Mouse (Mus musculus) spleen, postnatal 14 days (tissue): ENCODE data around the gene Ppfia2.

Source experiments
- DNase-seq, 2 experiments: peaks; one replicate each; pipeline ENCODE4 v3.0.0; 2021 to 2022; ENCODE audit warnings: low spot score in 2 of 2

Ppfia2 gene

DNA sequence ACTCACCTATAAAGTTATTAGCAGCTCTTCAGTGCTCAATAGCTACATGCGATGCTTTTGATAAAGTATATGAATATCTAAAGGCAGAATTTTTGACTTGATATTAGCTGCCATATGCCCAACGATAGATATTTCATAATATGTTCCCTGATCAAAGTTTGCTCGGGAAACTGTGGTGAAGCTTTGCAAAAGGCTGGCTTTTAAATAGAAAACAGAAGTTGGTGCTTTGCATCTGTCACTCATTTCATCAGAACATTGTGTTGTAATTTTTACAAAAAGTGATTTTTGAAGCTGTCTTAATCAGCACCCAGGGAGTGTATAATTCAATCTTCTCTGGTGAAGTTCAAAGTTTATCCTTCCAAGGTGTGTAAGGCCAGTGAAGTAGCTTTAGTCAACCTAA lies 195.1 kb downstream of the Ppfia2 start:
- DNase-seq, result no peak

DNA sequence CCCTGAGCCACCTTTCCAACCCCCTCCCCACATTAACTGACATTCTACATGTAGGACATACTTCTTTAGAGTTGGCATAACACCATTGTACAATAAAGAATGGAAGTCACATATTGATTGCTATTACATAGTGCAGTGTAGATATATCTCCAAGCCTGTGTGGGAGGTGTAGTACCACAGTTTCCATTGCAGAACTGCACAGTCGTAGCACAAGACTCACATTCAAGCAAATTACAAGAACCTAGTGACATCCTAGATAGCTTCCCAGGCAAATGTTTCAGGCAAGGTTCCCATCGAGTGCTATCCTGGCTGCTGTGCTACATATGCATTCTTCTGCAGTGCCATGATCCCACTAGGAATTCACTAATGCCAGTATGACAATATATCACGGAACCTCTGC lies 200.0 kb downstream of the Ppfia2 start:
- no peak for DNase-seq

DNA sequence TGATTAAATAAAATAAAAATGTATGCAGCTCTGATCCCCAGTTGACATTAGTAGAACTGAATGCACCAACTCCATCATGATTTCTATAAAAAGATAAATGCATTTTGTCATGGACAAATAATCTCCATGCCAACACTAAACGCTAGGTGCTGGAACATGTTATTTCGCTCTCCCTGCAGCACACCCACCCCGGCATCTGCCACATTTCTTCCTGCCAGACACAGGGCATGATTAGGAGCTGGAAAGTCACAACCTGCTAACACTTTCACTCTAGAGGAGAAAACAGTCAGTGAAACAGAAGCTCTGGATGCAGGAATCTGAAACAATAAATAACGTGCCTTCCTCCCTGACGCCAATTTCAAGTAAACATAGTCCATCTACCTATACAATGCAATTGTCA lies 211.3 kb downstream of the Ppfia2 start:
- no peak for DNase-seq

DNA sequence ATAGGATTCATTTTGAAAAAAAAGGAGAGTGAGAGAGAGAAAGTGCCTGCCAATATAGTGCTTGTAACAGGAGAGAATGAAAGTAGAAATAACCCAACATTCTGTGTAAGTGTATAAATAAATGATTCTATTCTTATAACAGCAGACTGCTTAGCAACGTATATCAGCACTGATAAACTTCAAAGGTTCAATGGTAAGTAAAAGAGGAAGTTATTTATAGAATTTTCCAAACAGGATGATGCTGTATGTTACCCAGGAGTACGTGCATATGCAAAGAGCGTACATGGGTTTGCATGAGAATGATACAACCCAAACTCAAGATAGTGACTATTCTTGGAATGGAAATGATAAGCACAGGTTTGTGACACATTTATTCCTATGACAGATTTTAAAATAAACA lies 215.4 kb downstream of the Ppfia2 start:
- no peak for DNase-seq

DNA sequence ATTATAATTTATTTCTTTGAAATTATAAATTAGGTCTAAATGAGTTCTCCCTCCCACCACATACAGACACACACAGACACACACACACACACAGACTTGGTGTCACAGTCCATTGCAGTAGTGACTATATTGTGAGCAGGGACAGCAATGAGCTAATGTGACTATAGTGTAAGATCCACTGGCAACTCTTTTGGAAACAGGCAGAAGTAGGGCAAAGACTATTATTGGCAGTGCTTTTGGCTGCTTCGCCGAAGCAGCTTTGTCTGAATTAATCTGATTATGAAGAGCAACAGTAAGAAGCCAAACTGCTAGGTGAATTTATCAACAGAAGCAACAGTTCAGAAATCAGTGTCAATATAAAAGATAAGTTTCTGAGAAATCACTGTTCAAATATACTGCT lies 249.8 kb downstream of the Ppfia2 start:
- no peak for DNase-seq

DNA sequence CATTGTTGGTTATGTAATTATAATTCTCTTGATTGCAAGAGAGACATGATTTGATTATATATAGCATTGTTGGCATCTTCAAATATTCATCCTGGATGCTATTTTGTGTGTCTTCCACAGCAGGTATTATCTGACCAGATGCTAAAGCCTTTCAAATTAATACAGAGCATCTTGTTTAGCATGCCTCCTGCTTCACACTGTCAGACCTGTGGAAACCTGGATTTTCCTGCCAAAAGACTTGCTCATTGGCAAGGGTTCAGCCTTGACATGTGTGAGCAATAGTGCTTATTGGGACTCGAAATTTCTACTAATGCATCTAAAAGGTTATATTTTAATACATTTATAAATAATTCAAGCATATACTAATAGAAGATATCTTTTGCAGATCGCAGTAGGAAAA lies 262.1 kb downstream of the Ppfia2 start:
- no peak for DNase-seq

DNA sequence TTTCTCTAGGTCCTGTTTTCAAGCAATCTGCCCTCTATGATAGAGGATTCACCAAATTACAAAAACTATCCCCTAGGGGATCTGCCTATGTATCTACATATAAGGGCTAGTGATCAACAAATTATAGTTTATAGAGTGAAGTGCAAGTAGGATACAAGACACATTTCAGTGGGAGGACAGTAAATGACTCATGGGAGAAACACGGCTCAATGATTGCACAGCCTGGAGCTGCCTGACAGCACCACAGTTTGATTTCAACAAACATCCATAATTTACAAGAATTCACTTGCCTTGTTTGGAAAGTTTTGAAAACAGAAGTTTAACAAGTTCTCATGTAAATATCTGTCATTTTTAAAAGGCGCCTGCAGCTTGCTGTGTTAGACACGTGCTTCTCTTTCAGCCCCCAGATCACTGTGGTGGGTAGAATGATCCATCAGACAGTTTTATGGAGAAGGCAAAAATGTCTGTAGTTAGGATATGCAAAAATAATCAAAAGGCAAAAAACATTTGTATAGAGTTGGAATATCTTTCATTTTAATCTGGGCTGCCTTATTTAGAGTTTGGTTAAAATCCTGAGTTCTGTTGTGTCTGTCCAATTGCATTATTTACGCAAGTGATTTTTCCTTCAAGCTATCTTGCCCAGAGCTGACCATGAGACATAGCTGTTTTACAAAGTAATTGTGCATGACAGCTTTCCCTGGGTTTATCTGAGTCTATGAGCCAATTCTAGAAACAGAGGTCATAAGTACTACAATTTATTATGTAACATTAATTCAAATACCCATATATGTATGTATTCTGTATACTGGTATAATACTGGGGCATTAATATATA lies 266.3 kb downstream of the Ppfia2 start:
- DNase-seq, result no peak

DNA sequence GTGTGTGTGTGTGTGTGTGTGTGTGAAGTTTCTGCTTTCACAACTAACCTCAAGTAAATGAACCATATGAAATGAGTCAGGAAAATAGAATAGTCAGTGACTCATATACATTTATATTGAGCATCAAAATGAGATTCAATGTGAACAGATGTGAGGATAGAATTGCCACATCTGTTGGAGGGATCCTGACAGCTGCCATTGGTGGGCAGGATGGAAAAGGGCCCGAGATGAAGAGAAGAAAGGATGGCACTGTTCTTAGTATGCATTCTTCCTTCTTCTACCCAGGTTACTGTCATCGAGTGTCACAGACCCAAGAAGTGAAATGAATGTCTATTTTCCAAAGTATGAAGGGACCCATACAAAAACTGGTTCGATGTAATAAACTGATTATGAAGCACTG lies 268.1 kb downstream of the Ppfia2 start:
- no peak for DNase-seq

DNA sequence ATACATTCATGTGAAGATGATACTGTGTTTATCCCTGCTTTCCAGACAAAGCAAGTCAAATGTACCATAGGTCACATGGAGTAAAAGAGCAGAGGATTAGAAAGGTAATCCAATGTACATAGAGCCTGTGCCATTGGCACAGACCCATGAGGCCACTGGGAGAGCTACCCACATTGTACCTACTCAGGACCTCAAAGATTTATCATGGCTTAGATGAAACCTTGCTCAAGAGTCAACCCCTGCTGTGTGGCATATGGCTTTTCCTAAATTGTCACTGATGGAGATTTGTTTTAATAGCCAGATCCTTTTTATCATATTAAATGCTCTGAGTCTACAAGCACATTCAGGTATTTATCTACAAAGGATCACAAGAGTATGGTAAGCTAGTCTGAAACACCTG lies 274.8 kb downstream of the Ppfia2 start:
- no peak for DNase-seq

DNA sequence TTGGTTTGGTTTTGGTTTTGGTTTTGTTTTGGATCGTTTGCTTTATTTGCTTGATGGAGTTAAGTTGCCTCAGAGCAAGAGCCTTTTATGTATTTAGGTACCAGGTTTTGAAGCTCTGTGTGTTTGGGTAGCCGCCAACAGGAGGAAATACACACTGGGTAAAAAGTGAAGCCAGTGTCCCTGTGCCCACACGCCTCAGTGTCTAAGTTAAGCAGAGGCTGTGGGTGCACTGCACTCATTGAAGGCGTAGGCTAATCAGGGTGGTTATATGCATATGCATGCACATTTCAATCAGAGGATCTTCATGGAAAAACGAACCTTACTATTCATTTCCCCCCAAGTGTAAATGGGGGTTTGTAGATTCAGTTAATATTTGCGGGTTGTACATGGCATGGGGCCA lies 290.9 kb downstream of the Ppfia2 start:
- DNase-seq, result no peak

DNA sequence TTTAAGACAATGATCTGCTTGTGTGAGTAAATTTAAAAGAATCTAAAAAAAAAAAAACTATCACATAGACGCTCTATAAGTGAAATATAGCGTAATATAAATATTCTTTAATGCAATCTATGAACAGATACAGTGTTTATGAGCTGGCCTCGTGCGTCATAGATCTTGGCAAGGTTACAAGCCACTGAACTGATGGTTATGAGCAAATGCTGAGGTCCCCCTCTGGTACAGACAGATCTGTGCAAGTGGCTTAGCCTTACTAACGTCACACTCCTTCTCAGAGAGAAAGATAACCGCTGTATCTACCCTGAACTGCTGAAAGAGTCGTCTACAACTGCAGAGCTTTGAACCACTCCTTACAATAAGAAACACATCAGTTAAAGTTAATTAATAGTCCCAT lies 293.6 kb downstream of the Ppfia2 start:
- DNase-seq, result no peak

DNA sequence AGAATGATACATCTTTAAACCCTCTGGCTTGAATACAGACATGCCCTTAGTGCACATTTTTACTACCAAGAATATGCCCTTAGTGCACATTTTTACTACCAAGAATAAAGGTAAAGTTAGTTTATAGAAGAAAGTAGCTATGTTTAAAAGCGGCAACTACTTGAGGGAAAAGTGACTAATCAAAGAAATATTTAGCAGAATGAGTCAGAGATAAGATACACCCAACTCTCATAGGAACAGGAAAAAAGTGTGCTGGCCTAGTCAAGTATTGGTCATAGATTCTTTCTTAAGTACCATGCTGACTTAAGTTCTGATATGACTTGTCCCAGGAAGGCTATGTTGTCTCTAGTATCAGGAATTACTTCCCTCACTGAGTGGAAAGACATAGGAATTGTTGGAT lies 305.4 kb downstream of the Ppfia2 start:
- no peak for DNase-seq

DNA sequence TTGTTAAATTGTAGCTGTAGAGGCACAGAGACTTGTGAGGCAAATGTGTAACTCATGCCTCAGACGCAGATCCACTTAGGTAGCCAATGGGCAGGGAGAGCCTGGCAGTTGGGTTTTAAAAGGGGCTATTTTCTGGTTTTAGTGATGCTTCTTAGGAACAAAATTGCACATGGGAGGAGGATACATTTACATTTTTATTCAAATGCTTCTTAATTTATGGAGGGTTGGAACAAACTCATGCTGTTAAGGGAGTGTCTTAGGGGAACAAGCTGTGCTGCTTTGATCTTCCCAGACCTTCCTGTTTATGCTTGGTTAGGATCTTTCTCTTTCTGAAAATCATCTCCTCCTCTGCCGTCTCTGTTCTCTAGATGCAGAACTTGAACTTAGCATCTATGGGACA lies 345.3 kb downstream of the Ppfia2 start:
- no peak for DNase-seq

DNA sequence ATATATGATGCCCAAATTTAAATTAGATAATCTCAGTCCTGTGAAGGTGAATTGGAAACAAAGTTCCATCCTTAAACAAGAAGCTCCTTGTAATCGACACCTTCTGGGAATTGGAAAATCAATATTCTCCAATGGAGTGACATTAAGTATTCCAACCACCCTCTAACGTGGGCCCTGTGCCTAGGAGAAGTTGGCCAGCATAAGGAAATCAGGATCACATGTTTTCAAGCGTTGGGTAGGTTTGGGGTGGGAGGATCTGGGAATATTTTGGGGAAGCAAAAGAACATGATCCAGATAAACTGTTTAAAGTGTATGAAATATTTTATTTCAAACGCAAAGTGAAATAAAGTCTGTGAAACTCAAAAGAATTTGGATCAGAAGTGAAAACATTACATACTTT lies 348.2 kb downstream of the Ppfia2 start:
- no peak for DNase-seq

DNA sequence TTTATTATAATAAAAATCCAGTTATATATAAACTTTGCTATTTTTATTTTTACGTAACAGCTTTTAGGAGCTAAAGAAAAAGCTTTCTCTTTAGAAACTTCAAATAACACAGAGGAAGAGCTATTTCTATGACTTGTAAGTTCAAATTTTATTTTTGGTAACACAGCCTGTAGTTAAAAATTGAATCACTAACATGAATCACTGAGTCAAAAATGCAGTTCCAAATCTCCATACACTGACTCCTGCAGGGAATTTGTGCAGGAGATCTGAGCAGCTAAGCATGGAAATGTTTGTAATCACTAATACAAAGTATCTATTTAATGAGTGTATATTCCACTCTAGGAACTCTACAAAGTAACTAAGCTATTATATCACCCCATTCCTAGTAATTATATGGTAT lies 354.1 kb downstream of the Ppfia2 start:
- no peak for DNase-seq

DNA sequence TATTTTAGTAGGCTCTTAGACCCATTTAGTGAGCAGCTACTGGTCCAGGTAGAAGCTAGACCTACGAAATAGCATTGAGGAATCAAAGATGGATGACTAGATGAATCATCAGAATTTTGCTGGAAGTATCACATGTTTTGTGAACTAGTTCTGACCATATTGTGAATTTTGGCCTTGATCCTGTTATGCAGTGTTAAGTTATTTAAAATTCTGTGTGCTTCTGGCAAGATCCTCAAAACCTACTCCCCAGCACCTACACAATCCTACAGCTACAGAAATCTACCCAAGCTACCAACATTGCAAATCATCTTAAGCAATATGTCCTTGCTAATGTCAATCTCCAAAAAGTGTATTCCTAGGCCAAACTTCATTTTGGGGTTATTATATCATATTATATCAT lies 368.3 kb downstream of the Ppfia2 start:
- no peak for DNase-seq

DNA sequence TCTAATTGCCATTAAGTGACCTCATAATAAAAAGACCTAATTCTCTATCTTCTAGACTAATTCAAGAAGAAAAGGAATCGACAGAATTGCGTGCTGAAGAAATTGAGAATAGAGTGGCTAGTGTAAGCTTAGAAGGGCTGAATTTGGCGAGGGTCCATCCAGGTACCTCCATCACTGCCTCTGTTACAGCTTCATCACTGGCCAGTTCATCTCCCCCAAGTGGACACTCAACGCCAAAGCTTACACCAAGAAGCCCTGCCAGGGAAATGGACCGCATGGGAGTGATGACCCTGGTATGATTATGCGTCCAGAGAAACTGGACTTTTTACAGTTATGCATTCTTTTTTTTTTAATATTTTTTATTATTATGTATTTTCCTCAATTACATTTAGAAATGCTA lies 388.0 kb downstream of the Ppfia2 start:
- DNase-seq, result no peak

DNA sequence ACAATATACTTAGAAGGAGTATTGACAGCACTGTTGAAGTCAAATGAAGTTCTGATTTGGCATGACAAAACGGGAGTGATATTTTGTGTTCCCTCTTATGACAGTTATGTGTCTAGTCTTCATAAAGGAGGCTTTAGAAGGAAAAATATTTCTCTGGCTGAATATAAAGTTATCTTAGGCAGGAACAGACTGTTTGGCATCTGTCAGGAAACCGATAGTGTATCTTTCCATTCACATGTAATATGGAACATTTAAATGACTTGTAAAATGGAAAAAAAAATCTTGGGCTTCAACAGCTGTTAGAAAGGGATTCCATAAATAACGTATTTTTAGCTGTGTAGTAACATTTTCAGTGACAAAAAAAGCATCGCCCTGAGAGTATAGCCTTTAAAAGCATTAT lies 400.1 kb downstream of the Ppfia2 start:
- no peak for DNase-seq

DNA sequence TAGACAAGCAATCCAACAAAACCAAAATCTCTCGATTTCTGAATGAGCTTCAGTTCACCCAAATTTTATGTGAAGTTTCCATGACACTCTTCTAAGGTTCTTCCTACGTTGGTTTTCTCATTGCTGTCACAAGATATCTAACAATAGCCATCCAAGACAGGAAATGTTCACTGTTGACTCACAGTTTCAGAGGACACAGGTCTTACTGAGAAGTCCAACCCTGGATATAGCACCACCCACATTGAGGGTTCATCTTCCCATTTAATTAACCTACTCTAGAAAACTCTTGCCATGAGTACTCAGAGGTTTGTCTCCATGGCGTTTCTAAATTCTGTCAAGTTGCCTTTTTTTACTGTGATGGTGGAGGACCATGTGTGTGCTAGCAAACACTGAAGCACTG lies 401.7 kb downstream of the Ppfia2 start:
- no peak for DNase-seq

DNA sequence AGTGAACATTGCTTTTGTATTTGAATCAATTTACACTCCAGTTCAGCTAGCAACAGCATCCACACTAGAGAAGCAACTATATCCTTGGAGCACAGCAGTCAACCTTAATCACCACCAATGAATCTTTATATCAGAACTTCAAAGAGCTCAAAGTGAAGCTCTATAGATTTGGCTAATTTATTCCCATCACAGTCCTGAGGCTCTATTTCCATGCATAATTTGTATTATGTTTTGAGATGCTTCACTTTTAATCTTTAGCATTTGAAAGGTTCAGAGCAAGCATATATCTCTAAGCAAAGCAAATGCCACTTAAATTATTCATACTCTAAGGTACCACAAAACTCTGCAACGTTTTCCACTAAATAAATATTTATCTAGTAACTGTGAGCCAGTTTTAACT lies 402.6 kb downstream of the Ppfia2 start:
- DNase-seq, result no peak

DNA sequence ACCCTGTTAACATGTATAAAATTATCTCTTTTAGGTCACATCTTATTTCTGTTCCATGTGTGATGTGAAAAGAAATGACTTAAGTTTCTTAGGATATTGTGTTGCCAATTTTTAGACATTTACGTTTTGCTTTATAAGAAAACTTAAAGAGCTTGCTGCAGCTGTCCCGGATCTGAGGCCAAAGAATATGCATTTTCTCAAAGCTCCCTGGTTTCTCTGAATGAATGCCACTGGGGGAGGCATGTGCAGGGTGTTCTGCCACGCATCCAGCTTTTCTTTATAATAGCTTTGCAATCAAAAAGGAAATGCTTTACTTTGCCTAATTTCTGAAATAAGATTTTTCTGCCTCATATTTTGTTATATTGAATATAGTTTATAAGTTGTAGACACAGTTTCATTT lies 411.2 kb downstream of the Ppfia2 start:
- no peak for DNase-seq

DNA sequence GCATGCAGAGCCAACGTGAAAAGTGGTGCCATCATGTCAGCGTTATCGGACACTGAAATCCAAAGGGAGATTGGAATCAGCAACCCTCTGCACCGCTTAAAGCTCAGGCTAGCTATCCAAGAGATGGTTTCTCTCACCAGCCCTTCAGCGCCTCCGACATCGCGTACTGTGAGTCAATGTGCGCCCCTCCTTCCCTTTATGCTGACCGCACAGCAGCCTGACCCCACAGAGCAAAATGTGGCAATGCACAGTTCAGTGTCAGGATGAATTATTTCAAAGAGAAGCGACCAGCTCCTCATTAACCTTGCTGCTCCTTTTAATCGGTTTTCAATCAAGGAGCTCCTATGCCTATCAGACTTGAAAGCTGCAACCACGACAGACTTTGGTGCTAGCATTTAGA lies 426.2 kb downstream of the Ppfia2 start:
- no peak for DNase-seq

DNA sequence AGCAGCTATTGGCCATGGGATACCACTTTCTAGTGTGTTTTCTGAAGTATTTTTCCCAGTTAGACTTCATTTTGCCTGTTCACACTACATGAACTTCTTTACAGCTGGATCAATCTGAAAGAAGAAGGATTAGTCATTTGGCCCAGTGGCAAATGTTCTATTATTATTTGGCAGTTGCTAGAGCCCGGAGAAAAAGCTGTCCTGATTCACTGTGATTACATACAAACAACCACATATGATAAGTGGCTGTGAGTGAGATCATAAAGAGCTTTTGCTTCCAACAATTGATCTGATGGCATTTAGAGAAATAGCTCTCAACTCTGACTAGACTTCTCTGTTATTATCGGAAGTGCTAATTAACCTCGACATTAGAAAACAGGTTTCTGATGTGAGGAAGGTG lies 440.0 kb downstream of the Ppfia2 start:
- no peak for DNase-seq

DNA sequence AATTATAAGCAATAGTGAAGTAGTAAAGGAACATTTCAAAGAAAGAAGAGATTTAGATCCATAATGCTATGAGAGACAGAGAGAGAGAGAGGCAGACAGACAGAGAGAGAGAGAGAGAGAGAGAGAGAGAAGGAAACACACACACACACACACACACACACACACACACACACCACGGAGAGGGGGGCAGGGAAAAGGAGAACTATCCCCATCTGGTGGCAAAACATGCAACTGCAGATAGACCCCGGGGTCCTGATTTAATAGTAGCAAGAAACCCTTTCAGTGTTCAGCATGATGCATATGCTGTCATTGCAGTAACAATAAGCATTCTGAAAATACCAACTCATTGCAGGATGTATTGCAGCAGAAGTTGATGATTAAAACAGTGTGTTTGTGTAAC lies 442.9 kb downstream of the Ppfia2 start:
- DNase-seq, result no peak
